Mouse (Mus musculus) frontal cortex, postnatal 25 days (tissue): ENCODE data around the gene Klf3.
A peak's percentile ranks its signal among the peaks of the same experiment; 100 is the strongest.

ENCODE experiments used
- DNase-seq, 2 experiments: peaks; one replicate each; pipeline ENCODE4 v3.0.0; 2022; ENCODE audit warnings: low spot score in 2 of 2

Gene Klf3

DNA sequence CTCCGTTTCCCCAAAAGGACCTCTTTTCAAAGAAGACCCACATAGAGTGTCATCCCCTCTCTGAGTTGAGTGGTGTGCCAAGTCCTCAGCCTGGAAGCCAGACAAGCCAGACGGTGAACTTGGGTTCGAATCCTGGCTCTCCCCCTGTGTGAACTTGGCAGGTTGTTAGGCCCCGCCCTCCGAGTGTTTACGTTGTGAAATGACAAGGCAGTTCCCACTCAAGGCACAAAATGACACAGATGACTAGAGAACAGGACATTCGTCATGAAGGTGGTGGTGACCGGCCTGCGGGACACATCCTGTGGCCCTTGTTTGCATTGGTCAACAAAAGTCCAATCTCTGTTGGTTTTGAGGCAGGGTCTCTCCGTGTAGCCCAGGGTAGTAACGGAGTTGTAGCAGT is 6.7 kb downstream of the Klf3 start:
- DNase-seq, result no peak

GRCm38 (mm10) chr5:64810860-64811499 is 7.8 kb downstream of the Klf3 start:
- DNase-seq, result no peak

DNA sequence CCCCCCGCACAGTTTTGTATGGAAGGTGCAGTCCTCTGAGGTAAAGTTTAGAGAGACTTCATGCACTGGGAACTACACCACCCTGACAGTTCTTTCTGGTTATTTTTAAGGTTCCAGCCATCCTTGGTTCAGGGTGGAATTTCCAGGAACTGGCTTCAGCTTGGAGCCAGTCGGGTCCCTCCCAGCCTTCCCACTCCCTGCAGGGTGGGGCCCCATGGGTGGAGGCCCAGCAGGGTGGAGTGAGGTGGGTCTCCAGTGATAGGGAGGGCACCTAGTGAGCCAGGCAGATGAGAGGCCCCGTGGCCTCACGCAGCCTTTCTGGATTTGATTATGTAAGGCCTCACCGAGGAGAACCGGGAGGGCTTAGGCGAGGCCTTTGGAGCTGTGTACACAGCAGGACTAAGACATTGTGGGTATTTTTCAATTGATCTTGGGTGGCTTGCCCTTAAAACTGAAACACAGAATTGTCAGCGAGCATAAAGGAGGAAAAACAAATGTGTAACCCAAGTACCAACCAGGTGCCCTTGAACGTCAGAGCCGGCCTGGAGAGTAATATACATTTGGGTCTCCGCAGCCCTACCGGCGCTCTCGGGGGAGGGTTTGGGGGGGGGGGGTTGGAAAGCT is 8.4 kb downstream of the Klf3 start:
- DNase-seq, result no peak

DNA sequence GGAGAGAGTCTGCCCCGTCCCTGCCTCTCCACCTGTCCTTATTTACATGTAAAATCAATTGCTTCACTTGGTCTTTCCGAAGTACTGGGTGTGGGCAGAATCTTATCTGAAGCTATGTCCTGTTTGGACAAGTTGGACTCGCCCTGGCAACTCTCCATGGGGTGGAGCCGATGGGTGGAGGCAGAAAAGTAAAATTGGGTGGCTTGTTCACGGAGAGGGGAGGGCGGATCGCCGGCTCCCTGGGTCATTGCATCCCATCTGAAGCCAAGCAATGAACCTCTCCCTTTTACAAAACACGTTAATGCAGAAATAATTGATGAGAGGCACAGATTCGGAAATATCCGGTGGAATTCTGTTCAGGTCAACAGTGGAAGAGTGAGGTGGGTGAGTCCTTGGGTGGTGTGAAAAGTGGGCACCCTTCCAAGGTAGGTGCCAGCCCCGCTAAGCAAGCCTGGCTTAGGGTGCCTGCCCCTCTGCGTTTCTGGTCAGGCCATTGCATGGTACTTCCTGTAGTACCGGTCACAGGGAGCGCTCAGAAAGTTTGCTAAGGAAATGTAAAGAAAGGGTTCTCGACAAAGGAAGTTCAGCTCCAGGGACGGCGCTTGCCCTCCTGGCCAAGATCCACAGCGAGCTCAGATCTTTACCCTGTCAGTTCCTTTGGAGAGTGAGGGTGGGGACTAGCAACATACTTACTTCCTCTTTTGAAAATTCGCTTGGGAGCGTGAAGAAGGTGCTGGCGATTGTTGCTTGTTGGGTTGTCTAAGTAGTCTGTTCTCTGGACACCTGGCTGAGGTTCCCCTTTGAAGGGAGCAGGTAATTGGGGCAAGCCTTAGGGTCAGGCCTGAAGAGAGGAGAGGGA is 9.2 kb downstream of the Klf3 start:
- DNase-seq, result no peak

DNA sequence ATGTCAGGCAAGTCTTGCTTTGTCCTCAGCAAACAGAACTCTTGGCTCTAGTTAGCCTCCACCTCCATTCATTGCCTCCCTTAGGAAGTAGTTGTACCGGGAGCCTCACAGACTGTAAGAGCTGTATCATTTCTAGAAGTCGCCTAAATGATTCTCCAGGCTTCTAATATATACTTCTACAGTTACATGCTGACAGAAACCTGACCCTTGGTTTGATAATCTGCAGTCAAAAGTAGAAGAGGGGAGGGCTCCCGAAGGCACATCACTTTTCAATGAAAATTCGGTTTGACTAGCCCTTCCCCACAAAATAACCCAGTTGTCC is 9.8 kb downstream of the Klf3 start:
- no peak for DNase-seq

DNA sequence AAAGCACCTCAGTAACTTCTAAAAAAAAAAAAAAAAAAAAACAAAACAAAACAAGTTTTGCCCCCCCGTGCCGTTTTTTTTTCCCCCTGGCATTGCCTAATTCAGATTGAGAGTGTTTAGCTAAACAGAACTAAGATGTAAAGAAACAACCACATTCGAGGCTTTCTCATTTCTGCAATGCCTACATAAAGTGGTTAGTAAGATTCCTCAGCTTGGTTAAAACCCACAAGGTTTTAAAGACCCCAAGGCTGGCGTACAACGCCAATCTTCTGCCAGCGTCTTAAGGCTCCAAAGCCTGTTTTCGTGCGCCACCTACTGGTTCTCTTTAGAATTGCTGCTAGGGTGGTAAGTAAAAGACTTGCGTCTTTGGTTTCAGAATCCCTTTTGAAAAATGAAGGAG is 10.2 kb downstream of the Klf3 start:
- DNase-seq, result peak; percentile 60 to 83

DNA sequence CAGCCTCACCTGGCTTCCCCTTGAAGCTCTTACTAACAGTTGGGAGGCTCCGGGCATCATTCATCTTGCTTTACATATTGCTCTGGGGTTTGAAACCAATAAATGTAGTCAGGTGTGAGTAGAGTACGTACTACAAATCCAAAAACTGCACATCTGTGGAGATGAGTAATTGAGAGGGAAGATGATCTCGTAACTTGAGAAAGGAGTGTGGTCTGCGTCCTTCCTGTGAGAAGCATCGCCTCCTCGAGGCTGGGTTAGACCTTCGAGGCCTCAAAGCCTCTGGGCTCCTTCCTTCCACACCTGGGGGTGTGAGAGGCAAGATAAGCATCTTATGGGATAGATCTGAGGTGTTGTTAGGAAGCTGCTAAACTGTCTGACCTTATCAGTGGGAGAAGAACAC is 11.2 kb downstream of the Klf3 start:
- DNase-seq, result no peak

DNA sequence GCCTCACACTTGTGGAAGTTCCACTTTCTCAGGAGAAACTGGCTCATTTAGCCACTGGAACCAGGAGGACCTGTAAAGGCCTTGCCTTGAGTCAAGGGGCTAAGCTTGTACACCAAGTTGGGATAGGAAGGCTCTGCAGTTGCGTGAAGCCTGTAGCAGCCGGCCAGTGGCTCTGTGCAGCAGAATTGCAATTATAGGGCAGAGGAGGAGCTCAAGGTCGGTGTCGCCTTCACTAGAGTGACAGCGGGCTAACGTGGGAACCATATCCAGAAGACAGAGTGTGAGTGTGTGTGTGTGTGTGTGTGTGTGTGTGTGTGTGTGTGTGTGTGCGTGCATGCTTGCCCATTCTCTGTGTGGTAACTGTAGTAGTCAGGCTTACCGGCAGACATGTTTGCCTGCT is 12.4 kb downstream of the Klf3 start:
- DNase-seq, result no peak

GRCm38 (mm10) chr5:64816290-64816973 is 13.2 kb downstream of the Klf3 start:
- no peak for DNase-seq

GRCm38 (mm10) chr5:64816974-64817296 is 13.7 kb downstream of the Klf3 start:
- no peak for DNase-seq

GRCm38 (mm10) chr5:64819390-64819789 is 16.2 kb downstream of the Klf3 start:
- DNase-seq, result no peak

- no peak for DNase-seq
These were observed 16.9 kb downstream of the Klf3 start for GRCm38 (mm10) chr5:64820138-64820537.

DNA sequence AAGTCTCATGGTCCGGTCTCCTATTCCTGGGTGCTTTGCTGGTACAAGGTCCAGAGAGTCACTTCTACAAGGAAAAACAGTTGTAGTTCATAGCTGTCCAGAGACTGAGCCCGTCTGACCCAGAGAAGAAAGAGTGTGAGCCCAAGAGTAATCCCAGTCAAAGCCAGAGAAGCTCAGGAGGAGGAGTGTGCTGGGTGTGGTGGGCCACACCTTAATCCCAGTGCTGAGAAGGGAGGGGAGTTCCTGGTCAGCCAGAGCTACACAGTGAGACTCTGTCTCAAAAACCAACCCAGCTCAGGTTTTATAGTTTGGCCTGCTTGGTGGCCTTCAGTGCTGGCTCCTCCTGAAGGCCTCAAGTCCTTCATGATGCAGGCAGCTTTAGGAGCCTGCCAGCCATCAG is 18.1 kb downstream of the Klf3 start:
- no peak for DNase-seq

- no peak for DNase-seq
These were observed 18.8 kb downstream of the Klf3 start for GRCm38 (mm10) chr5:64821964-64822363.

DNA sequence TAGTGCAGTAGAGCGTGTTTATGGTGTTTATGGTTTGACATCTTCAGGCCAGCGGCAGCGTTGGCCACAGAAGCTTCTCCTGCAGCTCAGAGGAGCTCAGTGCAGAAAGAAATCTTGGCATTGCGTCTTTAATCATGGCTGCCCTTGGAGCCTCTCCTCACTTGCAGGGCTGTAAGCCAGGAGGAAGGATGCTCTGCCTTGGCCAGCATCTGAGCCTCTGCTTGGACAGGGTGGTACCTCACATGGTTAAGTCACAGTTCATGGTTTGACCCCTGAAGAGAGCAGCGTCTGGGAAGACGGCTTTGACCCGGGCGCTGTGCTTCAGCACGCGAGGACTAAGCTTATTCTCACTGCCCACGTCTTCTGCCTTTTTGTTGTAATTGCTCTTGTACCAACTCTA is 20.2 kb downstream of the Klf3 start:
- DNase-seq, result no peak

DNA sequence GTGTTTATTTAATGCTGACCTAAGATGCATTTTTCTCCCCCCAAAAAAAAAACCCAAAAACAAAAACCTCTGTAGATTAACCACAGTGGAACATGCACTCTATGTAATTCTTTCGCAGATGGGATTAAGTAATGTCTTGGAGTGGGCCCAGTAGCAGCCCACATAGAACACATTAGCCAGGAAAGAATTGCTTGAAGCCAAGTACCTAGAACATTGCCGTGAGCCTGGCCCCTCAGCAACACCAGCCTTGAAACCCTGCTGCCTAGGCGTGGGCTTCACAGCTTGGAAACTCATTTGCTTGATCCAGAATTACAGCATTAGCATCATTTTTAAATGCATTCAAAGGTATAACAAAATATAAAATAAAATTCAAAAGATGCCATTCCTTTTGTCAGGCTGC is 21.6 kb downstream of the Klf3 start:
- no peak for DNase-seq

DNA sequence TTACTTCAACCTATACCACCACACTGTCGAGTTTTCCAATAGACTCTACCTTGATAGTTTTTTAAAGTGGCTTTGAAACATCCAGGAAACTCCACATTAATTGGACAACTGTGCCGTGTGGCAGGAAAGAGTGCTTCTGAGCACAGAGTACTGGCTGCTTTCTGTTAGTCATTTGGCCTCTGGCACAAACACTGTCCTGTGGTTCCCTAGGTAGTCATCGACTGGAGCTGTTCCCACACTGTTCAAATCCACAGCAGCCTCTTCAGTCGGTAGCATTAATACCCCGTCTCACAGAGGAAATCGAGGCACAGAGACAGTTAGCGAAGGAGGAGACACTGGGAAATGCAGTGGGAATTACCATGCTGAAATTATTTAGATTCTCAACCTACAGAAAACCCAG is 22.3 kb downstream of the Klf3 start:
- DNase-seq, result no peak

GRCm38 (mm10) chr5:64827151-64827550 is 24.0 kb downstream of the Klf3 start:
- DNase-seq, result no peak

DNA sequence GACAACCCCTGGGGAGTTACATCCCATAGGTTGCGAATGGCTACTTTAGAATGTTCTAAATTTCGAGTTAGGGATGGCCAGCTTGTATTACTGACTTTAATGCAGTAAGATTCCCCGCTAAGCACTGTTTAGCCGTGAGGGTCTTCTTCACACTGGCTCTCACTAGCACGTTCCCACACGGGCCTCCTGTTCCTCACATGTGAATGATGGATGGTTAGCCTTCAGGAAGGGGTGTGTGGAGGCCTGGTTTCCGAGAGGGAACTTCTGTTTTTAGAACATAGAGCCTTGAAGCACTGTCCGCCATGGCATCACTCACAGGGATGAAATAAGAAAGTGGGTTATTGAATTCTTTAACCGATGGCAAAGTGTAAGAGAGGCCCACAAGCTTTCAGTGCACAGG is 25.1 kb downstream of the Klf3 start:
- DNase-seq, result no peak

GRCm38 (mm10) chr5:64829606-64830005 is 26.4 kb downstream of the Klf3 start:
- DNase-seq, result no peak

DNA sequence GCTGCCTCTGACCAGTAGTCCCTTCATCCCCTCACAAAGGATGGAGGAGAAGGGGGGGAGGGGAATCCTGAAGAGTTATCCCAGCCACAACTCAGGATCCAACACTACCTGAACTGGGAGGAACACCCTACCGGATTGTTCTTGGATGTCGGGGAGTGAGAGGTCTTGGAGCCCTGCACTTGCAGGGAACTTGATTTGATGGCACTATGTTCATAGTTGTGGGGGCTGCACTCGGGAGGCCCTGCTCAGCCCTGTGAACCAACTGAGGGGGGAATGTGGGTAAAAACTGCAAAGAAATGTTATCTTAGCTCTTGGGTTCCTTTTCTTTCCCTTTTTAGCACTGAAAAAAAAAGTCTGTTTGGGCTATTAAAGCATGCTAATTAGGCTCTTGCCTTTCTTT is 27.6 kb downstream of the Klf3 start:
- DNase-seq, result no peak

- DNase-seq, result no peak
These were observed 30.2 kb downstream of the Klf3 start for GRCm38 (mm10) chr5:64833410-64833809.

GRCm38 (mm10) chr5:64834213-64834612 is 31.0 kb downstream of the Klf3 start:
- DNase-seq, result no peak
